Mouse (Mus musculus) central nervous system, embryonic 11.5 days (tissue): ENCODE measurements around the gene Ddx47. TPM values are rescaled to one million over a fixed set of nuclear protein-coding genes. Genes with fewer than 3 reads are reported as not detected.

Experiments used
- polyA plus RNA-seq: library from polyadenylated mRNA; depleted of rRNA; stranded (reverse); fragments of >200 nt; gene quantifications from 2 replicates; pipeline ENCODE4 v1.2.3, GENCODE M21; 2012; rRNA removed

The Ddx47 gene
- 102 and 152 TPM in 2 replicates for polyA plus RNA-seq

GRCm38 (mm10) chr6:135011048-135011733 lies at the start of gene Ddx47:
Ddx47 (plus strand) TSS chr6:135011612.

GRCm38 (mm10) chr6:134981231-134982062 lies 30.0 kb upstream of the Ddx47 start, which contains the start of gene Apold1:
Apold1 (plus strand) TSS chr6:134981718.

GRCm38 (mm10) chr6:135065236-135065957 lies 54.0 kb downstream of the Ddx47 start, which contains the start of gene Gprc5a:
Gprc5a (plus strand) TSS chr6:135065651.

Other genes starting within 250 kb of the Ddx47 start
- 15.9 and 18.9 TPM in 2 replicates for gene Dusp16, start 219.0 kb upstream of the Ddx47 start, polyA plus RNA-seq
- gene Crebl2, start 181.5 kb upstream of the Ddx47 start, polyA plus RNA-seq, result 4.7 TPM in 2 replicates
- 21.5 and 24.8 TPM in 2 replicates for gene Gpr19, start 113.0 kb upstream of the Ddx47 start, polyA plus RNA-seq
- gene Cdkn1b, start 91.2 kb upstream of the Ddx47 start, polyA plus RNA-seq, result 33.8 and 41.9 TPM in 2 replicates
- 1.7 and 2.8 TPM in 2 replicates for gene Apold1, start 29.9 kb upstream of the Ddx47 start, polyA plus RNA-seq
- gene Gprc5a, start 54.0 kb downstream of the Ddx47 start, polyA plus RNA-seq, result 0.72 and 1.4 TPM in 2 replicates
- 0.06 TPM in 1 of 2 replicates, not detected in the other for gene Gprc5d, start 106.7 kb downstream of the Ddx47 start, polyA plus RNA-seq
- gene Fam234b, start 186.4 kb downstream of the Ddx47 start, polyA plus RNA-seq, result 21.4 and 23.5 TPM in 2 replicates
- 22.4 and 42.4 TPM in 2 replicates for gene Hebp1, start 186.4 kb downstream of the Ddx47 start, polyA plus RNA-seq
- 0.17 and 0.89 TPM in 2 replicates for gene Gsg1, start 242.7 kb downstream of the Ddx47 start, polyA plus RNA-seq